Mouse (Mus musculus) megakaryocyte, adult 5-6 weeks (primary cell): ENCODE measurements at regions not wholly inside any gene's neighbourhood (a gene's known extent, or its start where the extent isn't known, plus 50 kb on each side); places are given as distances from the start of the nearest gene placed in this dataset.
"Not testable (repeated sequence)": the region's sequence is repeated elsewhere in the genome, so short reads cannot be mapped to it uniquely, and the experiment has no call there.

Experiments
- ATAC-seq: 2 replicates; pipeline ENCODE4 v1.8.0; 2016; ENCODE audit warnings: mild to moderate bottlenecking, inconsistent platforms; ENCODE audit not compliant: poor library complexity, severe bottlenecking

DNA sequence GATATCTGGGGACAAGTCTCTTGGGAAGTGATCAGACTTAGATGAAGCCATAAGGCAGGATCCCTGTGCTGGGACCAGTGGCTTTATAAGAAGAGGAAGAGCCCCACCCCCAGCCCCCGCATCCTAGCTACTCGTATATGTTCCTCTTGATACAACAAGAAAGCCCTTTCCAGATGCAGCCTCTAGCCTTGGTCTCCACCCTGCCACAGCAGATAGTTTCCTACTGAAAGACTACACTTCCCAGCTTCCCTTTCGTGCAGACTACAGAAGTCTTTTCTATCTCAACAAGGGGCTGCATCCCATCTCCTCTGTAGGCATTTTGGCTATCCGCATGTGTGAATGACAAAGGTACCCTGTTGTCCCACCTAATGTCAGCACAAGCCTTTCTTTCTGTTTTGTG, 119.8 kb upstream of the Klf3 start:
- ATAC-seq = no peak

- no peak for ATAC-seq
Observed at GRCm38 (mm10) chr5:64684275-64684674, 118.9 kb upstream of the Klf3 start.

DNA sequence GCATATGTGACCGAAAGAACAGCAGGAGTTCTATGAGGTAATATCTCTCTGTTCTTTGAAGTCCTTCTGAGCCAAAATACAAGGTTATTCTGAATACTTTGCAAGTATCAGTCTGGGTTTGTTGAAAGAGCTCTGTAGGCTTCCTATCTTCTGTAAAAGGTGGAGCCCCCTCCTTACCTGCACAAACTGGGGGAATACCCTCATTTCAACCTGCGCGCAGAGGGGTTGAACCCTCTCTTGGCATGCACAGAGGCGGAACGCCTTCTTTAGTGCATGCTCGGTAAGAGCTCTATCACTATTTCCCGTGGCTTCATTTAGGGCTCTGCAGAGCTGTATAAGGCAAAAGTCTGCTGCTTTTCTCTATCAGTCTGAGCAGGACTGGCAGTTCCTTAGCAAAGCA, 113.0 kb upstream of the Klf3 start:
- ATAC-seq = no peak

DNA sequence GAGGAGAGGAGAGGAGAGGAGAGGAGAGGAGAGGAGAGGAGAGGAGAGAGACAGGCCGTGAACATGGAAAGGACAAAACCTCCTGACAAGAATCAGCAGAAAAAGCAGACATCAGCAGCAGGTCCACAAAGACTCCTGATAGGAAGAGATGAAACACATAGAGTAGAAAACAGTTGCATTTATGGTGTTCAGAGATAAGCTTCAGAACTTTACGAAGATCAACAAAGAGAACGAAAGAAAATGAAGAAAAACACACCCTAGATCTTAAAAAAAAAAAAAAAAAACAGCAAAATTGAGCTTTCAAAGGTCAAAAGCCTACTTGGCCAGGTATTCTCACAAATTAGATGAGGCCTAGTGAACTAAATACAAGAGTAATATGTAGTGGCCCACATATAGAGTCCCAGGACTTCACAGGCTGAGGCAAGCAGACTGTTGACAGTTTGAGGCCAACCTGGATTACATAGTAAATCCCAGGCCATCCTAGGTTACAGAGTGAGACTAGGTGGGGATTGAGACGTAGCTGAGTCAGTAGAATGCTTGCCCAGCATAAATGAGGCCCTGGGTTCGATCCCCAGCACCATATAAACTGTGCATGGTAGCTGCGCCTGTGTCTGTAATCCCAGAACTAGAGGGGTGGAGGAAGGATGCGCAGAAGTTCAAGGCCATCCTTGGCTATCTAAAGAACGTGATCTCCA, 111.6 kb upstream of the Klf3 start:
- no peak for ATAC-seq

DNA sequence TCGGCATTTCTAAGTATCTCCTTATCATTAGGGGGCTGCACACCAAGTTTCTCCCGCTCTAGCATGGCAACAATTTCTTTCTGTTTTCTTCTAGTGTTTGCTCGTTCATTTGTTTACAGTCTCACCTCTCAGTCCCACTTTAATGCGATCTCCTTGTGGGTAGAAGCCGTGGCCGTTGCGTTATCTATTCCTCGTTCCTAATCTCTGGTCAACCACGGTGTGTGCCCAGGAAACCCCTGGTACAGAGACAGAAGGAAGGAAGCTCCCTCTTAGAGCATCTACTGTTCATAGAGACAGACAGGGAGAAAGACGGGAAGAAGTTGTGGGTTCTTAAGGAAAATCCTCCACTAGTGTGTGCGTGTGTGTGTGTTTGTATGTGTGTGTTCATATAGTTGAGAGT, 110.9 kb upstream of the Klf3 start:
- ATAC-seq = no peak

GRCm38 (mm10) chr5:64693616-64694015, 109.6 kb upstream of the Klf3 start:
- peak; percentile 80 for ATAC-seq

DNA sequence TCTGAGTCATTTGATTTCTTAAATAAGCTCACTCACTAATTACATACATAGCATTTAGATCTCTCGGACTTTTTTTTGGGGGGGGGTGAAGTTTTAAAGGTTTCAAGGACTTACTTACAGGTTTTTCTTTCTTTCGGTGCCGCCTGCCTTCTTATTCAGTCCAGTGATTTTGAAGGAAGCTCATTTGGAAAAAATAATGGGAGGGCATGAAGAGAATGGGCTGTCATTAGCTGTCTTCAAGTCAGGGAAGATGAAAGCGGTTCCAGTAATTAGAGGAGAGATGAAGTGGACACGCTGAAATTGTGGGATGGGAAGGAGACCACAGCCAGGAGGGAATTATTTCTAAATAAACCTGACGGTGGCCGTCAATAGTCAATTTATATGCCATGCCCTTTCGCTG, 108.6 kb upstream of the Klf3 start:
- ATAC-seq = no peak

- no peak for ATAC-seq
Observed at GRCm38 (mm10) chr5:64696099-64696498, 107.1 kb upstream of the Klf3 start.

DNA sequence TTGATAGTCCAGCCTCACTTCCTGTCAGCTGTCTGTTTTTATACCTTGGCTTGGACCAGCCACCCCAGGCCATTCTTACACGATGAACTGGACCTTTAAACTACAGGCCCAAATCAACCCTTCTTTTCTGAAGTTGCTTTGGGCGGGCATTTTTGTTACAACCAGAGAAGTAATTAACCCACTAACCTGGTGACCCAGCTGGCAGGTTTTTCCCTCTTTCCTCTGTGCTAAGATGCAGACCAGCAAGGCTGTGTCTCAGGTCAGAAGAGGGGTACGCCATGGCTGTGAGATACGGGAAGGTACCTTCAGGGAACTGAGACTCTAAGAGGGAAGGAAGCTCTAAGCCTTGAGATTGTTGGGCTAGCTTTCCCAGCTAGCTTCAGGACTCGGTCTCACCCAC, 105.7 kb upstream of the Klf3 start:
- no peak for ATAC-seq

GRCm38 (mm10) chr5:64698458-64699116, 104.6 kb upstream of the Klf3 start:
- 0 out of 2 replicates have a peak, but pooled peaks have one; percentile 8 for ATAC-seq

GRCm38 (mm10) chr5:64700030-64700429, 103.2 kb upstream of the Klf3 start:
- ATAC-seq = no peak

DNA sequence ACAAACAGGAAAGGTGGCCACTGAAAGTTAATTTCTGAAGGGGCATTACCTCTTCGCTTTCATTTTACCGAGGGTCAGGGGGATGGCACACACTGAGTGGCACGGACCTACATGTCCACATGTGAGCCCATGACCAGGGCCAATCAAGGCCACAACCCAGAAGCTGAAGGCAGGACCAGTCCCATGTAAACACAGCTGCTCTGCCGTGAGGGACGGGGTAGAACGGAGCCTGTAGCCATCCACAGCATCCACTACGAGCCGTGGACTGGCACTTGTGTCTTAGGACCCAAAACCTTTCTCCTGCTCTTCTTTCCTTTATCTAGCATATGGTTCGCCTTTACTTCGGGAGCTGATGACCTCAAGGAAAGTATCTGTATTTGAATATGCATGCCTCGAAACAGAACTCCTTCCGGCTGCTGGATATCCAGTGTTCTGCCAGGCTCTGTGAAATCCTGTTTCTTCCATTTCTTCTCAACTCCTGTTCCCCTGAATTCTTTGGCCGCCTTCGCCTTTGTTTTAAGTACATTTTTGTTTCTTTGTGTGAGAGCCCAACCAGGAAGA, 101.9 kb upstream of the Klf3 start:
- ATAC-seq = no peak

DNA sequence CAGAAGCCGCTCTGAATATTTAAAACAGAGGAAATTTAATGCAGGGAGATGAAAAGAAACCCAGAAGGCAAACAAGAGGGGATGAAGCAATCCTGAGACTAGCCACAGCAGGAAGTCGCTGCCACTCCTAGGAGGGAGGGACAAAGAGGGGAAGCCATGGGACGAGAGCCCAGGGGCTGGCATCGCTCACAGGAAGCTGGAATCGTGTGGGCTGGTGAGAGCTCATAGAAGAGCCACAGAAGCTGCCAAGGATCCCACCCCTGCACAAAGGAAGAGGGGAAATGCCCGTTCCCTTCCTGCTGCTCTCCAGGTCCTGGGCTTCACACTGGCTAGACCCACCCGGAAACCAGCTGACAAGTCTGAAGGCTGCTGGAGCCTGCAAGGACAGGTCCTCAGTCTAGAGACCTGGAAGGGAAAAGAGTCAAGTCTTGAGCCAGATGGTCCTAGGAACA, 101.4 kb upstream of the Klf3 start:
- peak; percentile 96 for ATAC-seq

- ATAC-seq = not testable (repeated sequence)
Observed at GRCm38 (mm10) chr5:64702404-64702803, 100.8 kb upstream of the Klf3 start.

- ATAC-seq = no peak
Observed at GRCm38 (mm10) chr5:64703091-64703872, 99.9 kb upstream of the Klf3 start.

DNA sequence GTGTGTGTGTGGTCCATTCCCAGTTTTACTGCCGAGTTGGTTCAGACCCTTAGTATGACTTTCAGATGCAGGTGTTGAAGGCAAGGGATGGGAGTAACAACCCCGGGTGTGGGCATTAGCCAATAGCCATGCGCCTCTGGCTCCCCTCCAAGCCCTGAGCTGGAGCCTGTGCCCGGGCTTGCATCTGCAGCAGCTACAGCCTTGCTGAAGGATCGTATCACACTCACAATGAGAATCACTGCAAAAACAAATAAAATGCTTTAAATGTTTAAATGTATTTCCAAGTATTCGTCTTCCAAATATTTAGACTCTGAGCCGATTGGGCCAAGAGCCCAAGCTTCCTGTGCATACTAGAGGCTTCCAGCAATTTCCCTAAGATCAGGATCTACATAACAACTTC, 99.0 kb upstream of the Klf3 start:
- ATAC-seq = no peak

- ATAC-seq = no peak
Observed at GRCm38 (mm10) chr5:64706586-64706985, 96.6 kb upstream of the Klf3 start.

DNA sequence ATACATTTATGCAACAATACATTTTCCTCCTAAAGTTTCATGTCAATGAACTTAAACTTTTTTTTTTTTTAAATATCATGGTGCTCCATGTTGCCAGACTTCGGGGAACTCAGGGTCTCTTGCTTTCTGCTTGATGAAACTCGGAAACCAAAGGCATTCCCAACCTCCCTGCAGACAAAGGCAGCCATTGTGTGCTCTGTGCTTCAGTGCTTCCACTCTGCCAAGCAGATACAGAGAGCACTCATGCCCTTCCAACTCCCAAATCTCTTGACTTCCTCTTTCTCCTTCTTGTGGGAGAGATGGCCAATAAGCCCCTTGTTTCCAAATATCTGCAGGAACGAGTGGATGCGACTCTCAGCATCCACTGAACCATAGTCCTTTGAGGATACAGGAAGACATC, 94.0 kb upstream of the Klf3 start:
- no peak for ATAC-seq

DNA sequence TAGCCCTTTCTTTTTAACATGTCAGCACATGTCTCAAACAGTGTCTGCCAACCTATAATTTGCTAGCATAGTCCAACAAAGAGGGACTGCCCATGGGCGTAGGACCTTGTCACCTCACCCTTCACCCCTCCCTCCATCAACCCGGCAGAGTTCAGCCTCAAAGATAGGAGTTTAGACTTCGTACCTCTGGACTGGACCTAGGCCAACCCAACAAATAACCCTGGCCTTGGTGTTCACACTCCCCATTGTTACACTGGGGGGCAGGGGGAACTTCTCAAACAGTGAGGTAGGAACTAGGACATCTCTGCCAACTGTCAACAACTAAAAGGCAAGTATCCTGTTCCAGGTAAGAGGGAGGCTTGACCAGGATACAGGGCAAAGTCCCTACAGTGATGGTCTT, 93.0 kb upstream of the Klf3 start:
- ATAC-seq = no peak

DNA sequence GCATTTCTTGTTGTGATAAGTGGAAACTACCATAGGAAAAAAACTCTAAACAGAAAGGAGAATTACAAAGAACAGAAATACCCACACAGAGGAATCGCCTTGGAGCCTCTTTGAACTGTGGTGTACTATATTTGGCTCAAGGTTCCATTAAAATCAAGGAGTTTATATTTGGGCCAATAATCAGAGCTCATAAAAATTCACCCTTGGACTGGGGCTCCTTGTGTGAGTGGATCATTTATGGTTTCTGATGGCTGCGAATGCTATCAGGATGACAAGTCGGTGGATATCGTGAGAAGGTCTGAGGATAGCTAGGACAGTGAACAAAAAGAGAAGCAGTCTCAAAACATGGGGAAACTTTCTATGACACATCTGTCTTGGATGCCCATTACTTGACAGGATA, 92.2 kb upstream of the Klf3 start:
- ATAC-seq = no peak

- ATAC-seq = no peak
Observed at GRCm38 (mm10) chr5:64714221-64714653, 89.0 kb upstream of the Klf3 start.
